Mouse (Mus musculus) CH12.LX (cell line): ENCODE measurements around the gene Mansc1.

Experiments used
- BHLHE40 ChIP-seq: IDR thresholded peaks from 2 replicates; pipeline ENCODE4 v1.6.1; 2011; ENCODE audit warnings: mild to moderate bottlenecking, low read depth, low read length, improper control_type of control experiment
- CTCF ChIP-seq, 2 experiments: IDR thresholded peaks in 1 of 2; conservative IDR thresholded peaks in 1 of 2; 2 replicates each; pipeline ENCODE4 v1.5.1; 2011 to 2012; ENCODE audit warnings: low read depth in 2 of 2, low read length in 2 of 2, improper control_type of control experiment in 1 of 2, inconsistent platforms in 1 of 2, mild to moderate bottlenecking in 1 of 2, moderate library complexity in 1 of 2
- JUND ChIP-seq: conservative IDR thresholded peaks from 2 replicates; pipeline ENCODE4 v1.6.1; 2011; ENCODE audit warnings: low read depth, low read length, improper control_type of control experiment
- MAZ ChIP-seq: IDR thresholded peaks from 2 replicates; pipeline ENCODE4 v1.6.1; 2012; ENCODE audit warnings: low read depth, mild to moderate bottlenecking, inconsistent platforms, low read length, improper control_type of control experiment, moderate library complexity
- NRF1 ChIP-seq: IDR thresholded peaks from 2 replicates; pipeline ENCODE4 v1.6.1; 2014; ENCODE audit warnings: low read depth, mild to moderate bottlenecking, inconsistent platforms, low read length, improper control_type of control experiment, moderate library complexity
- POLR2A ChIP-seq: IDR thresholded peaks from 2 replicates; pipeline ENCODE4 v1.6.1; 2011; ENCODE audit warnings: low read depth, mild to moderate bottlenecking, improper control_type of control experiment, low read length
- RCOR1 ChIP-seq: conservative IDR thresholded peaks from 2 replicates; pipeline ENCODE4 v1.6.1; 2012; ENCODE audit warnings: low read depth, mild to moderate bottlenecking, inconsistent platforms, low read length, improper control_type of control experiment
- SIN3A ChIP-seq: IDR thresholded peaks from 2 replicates; pipeline ENCODE4 v1.6.1; 2012; ENCODE audit warnings: low read length, improper control_type of control experiment, inconsistent platforms
- TBP ChIP-seq: conservative IDR thresholded peaks from 2 replicates; pipeline ENCODE4 v1.6.1; 2011; ENCODE audit warnings: low read depth, low read length, improper control_type of control experiment
- TCF12 ChIP-seq: IDR thresholded peaks from 2 replicates; pipeline ENCODE4 v1.6.1; 2014; ENCODE audit warnings: low read depth, mild to moderate bottlenecking, inconsistent platforms, low read length, improper control_type of control experiment

DNA sequence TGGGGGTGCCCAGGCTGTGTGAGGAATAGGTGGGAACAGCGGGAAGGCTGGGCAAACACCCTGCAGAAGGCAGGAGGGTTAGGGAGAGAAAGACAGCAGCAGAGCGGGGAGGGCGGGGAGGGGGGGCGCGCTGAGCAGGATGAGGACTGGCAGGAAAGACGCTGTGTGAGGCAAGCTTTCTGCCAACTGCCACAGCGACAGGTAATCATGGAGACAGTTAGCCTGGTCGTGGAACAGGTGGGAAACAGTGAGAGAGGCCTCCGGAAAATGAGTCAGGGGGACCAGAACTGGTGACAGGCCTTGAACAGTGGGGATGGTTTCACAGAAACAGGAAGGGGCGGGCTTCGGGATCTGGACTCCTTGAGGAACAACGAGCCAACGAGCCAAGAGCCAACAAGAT lies 20.4 kb downstream of the Mansc1 start:
- TF ChIP-seq SIN3A (no peak), POLR2A (no peak), JUND (no peak), NRF1 (no peak), CTCF (conservative IDR thresholded peaks at IDR 0.05 in 1 of 2, IDR thresholded peaks at IDR 0.05 in 1 of 2; ENCODE audit: low read depth in 2 of 2, low read length in 2 of 2) (no peak), RCOR1 (no peak), MAZ (no peak), BHLHE40 (no peak), TBP (no peak), TCF12 (no peak)
